Mouse (Mus musculus): ENCODE data around the gene Cd53. TPM values are rescaled to one million over a fixed set of nuclear protein-coding genes. Genes with fewer than 3 reads are reported as not detected.

Cd53 gene
- polyA plus RNA-seq, 1 experiment: 2.9 TPM

GRCm38 (mm10) chr3:106755898-106756297 is 34.1 kb downstream of the Cd53 start:
- no peak for TF ChIP-seq CTCF (IDR thresholded peaks at IDR 0.05; ENCODE audit: borderline replicate concordance, insufficient read depth, low read length)
- no peak for TF ChIP-seq POLR2A (IDR thresholded peaks at IDR 0.05; ENCODE audit: low read depth, low read length)
- H3K4me3 ChIP-seq (ENCODE audit: insufficient read depth, low read length): no peak overlapping the region
- H3K4me1 ChIP-seq (ENCODE audit: control insufficient read depth, insufficient read depth, low read length): no peaks in the 10 kb centered on the region
- H3K27ac ChIP-seq (ENCODE audit: insufficient read depth, low read length): no peak overlapping the region

GRCm38 (mm10) chr3:106722028-106722945 is 67.7 kb downstream of the Cd53 start:
- peak overlapping the region; percentile 73 for H3K4me3 ChIP-seq (ENCODE audit: insufficient read depth, low read length)
- peak overlapping the region; percentile 76 for H3K27ac ChIP-seq (ENCODE audit: insufficient read depth, low read length)
- H3K4me1 ChIP-seq (ENCODE audit: control insufficient read depth, insufficient read depth, low read length): no peaks in the 10 kb centered on the region
- TF ChIP-seq CTCF (IDR thresholded peaks at IDR 0.05; ENCODE audit: borderline replicate concordance, insufficient read depth, low read length): no peak
- no peak; the same call in 1 of the 2 replicates for TF ChIP-seq POLR2A (IDR thresholded peaks at IDR 0.05; ENCODE audit: low read depth, low read length)

- TF ChIP-seq CTCF (IDR thresholded peaks at IDR 0.05; ENCODE audit: borderline replicate concordance, insufficient read depth, low read length): no peak
- TF ChIP-seq POLR2A (IDR thresholded peaks at IDR 0.05; ENCODE audit: low read depth, low read length): peak; percentile 78
- peak overlapping the region; percentile 76 for H3K27ac ChIP-seq (ENCODE audit: insufficient read depth, low read length)
- no peaks in the 10 kb centered on the region for H3K4me1 ChIP-seq (ENCODE audit: control insufficient read depth, insufficient read depth, low read length)
- H3K4me3 ChIP-seq (ENCODE audit: insufficient read depth, low read length): peak overlapping the region; percentile 73
These were observed 68.4 kb downstream of the Cd53 start for GRCm38 (mm10) chr3:106721397-106722027.

Other genes with a start within 250 kb of the Cd53 start
- 46.9 and 48.8 TPM in 2 replicates for gene Dram2, start 242.4 kb downstream of the Cd53 start, polyA plus RNA-seq (2011; ENCODE audit: insufficient read length, low read depth, missing spikeins)
- 61.6 and 76.7 TPM in 2 replicates for gene Cept1, start 242.3 kb downstream of the Cd53 start, polyA plus RNA-seq (2011; ENCODE audit: insufficient read length, low read depth, missing spikeins)
- gene Lrif1, start 105.2 kb downstream of the Cd53 start, polyA plus RNA-seq (2011; ENCODE audit: insufficient read length, low read depth, missing spikeins): 18.6 and 25.1 TPM in 2 replicates
- not detected in 2 replicates for gene Olfr266, start 36.1 kb upstream of the Cd53 start, polyA plus RNA-seq (2011; ENCODE audit: insufficient read length, low read depth, missing spikeins)
- gene Kcna3, start 246.0 kb upstream of the Cd53 start, polyA plus RNA-seq (2011; ENCODE audit: insufficient read length, low read depth, missing spikeins): 0.35 and 0.46 TPM in 2 replicates

Data from embryonic fibroblast, embryonic 13.5 days (primary cell).